In genomic region chr12:77009202-77010030, GRCm38 (mm10) we compare ENCODE assay signal across 9 mouse cellular contexts. TPM values are rescaled to one million over a fixed set of nuclear protein-coding genes. Genes with fewer than 3 reads are reported as not detected.
DNase-seq lines count a peak whose midpoint lies in the region; ATAC-seq and TF ChIP-seq lines count a peak whose summit lies in the region.
"Had no signal": no experiment of that assay in that cellular context is flagged by ENCODE, and none has a peak within 500 bp of the region (broad histone marks: within the 10 kb centered on the region; RNA-seq: fewer than 3 reads in every experiment).

No protein-coding gene starts in this region.

- H3K27me3 ChIP-seq in hindbrain, embryonic 16.5 days (replicated peaks; ENCODE audit: control insufficient read depth, insufficient read depth, low read length): no peaks in the 10 kb centered on the region

- no peak overlapping the region for H3K27ac ChIP-seq in left cerebral cortex, adult 2 months
- no peak overlapping the region for H3K27ac ChIP-seq in hindbrain, embryonic 16.5 days (ENCODE audit: low read depth, low read length)
- H3K27ac ChIP-seq: limb, embryonic 12.5 days had no signal

- no peaks in the 10 kb centered on the region for H3K9me3 ChIP-seq in hindbrain, embryonic 16.5 days (ENCODE audit: control insufficient read depth, low read length)
- H3K9me3 ChIP-seq: limb, embryonic 12.5 days had no signal

- DNase-seq in left cerebral cortex, adult 2 months (ENCODE audit: extremely low spot score in 1 of 2, low spot score in 2 of 2): no peak
- DNase-seq in left cerebral cortex, postnatal 36 days (ENCODE audit: low spot score in 2 of 2): no peak
- DNase-seq in MEL-GATA-1-ER (ENCODE audit: extremely low read depth, low read depth): peak; percentile 72
- DNase-seq in cerebellum, adult 11-12 months: peak; percentile 89
- peak; percentile 24 for DNase-seq in kidney, postnatal 14 days
- peak; percentile 79 for DNase-seq in thymus, postnatal 0 days (ENCODE audit: low spot score)
- DNase-seq in MN1 (ENCODE audit: low spot score): no peak

- peak; percentile 42 for TF ChIP-seq CTCF in left cerebral cortex, adult 2 months (IDR thresholded peaks at IDR 0.05)

- intact Hi-C loops in left cerebral cortex, adult 2 months (cut with DNase I): loop anchor here (2.0 to 10.0 kb wide), 4 partner anchors 229 to 1083 kb away; partner anchors contain the start of gene Fut8
- intact Hi-C loops in left cerebral cortex, postnatal 36 days (cut with DNase I): loop anchor here (5.0 to 10.0 kb wide), 2 partner anchors 228 to 775 kb away; partner anchors contain the start of gene Fut8

- no peaks in the 10 kb centered on the region for H3K36me3 ChIP-seq in hindbrain, embryonic 16.5 days (ENCODE audit: control insufficient read depth, insufficient read depth, low read length)
- H3K36me3 ChIP-seq: limb, embryonic 12.5 days had no signal

- ATAC-seq in hindbrain, embryonic 16.5 days: no peak

- H3K9ac ChIP-seq in hindbrain, embryonic 16.5 days (ENCODE audit: low read depth, low read length): no peak overlapping the region
- H3K9ac ChIP-seq: limb, embryonic 12.5 days had no signal

- no peak overlapping the region for H3K4me3 ChIP-seq in left cerebral cortex, adult 2 months
- no peak overlapping the region for H3K4me3 ChIP-seq in hindbrain, embryonic 16.5 days (ENCODE audit: low read length)
- H3K4me3 ChIP-seq: limb, embryonic 12.5 days had no signal

- peaks cover 7% of the 10 kb centered on the region; the same call in 1 of the 2 replicates for H3K4me1 ChIP-seq in hindbrain, embryonic 16.5 days (ENCODE audit: control insufficient read depth, insufficient read depth, low read depth, low read length)

- H3K4me2 ChIP-seq in hindbrain, embryonic 16.5 days (ENCODE audit: low read length): no peak overlapping the region
- H3K4me2 ChIP-seq: limb, embryonic 12.5 days had no signal

- WGBS in hindbrain, embryonic 16.5 days: 60% methylated on average over 20 of the region's 20 CpGs

RNA-seq across cellular contexts. Expression of gene Max, which starts 47.4 kb away (rescaled TPM):
- total RNA-seq in left cerebral cortex, adult 2 months (2021): 10 to 100 TPM; 79.3 to 81.0 TPM
- total RNA-seq in left cerebral cortex, postnatal 36 days (2021): 10 to 100 TPM; 67.9 to 77.1 TPM
- 18.7 and 20.9 TPM in 2 replicates for polyA plus RNA-seq in thymus, postnatal 0 days (2015; fragmentation: Nextera tagmentation; extraction: Ambion mirVana)
- polyA plus RNA-seq in hindbrain, embryonic 16.5 days (2015; fragmentation: Nextera tagmentation; extraction: Ambion mirVana): 16.4 and 17.0 TPM in 2 replicates

Comparison
In these comparisons a context has a peak if more than half of its experiments do, and no peak if none do; other contexts are left out.
1. DNase-seq: peak in MEL-GATA-1-ER (single experiment), cerebellum, adult 11-12 months (single experiment), kidney, postnatal 14 days (single experiment) and thymus, postnatal 0 days (single experiment); none in left cerebral cortex, adult 2 months (0 of 2), left cerebral cortex, postnatal 36 days (0 of 2) and MN1 (single experiment).